Mouse (Mus musculus) stomach, embryonic 14.5 days (tissue): ENCODE measurements around the gene Gramd2. TPM values are rescaled to one million over a fixed set of nuclear protein-coding genes. Genes with fewer than 3 reads are reported as not detected.
A peak's percentile ranks its signal among the peaks of the same experiment; 100 is the strongest.

Experiments
- ATAC-seq: fragments of 200-750 bp; cut with Nextera tagmentation; 2 replicates; pipeline ENCODE4 v1.8.0; 2017; ENCODE audit warnings: low read depth, moderate TSS enrichment; ENCODE audit not compliant: insufficient number of reproducible peaks, insufficient read depth, low FRiP score
- H3K27ac ChIP-seq: fragments of 300-500 bp; sonication (generic); 2 replicates; pipeline ENCODE4 v1.5.1; 2014; ENCODE audit warnings: mild to moderate bottlenecking, low read length, moderate library complexity, mixed read lengths
- H3K27me3 ChIP-seq: fragments of 300-500 bp; sonication (generic); 2 replicates; pipeline ENCODE4 v1.6.1; 2014; ENCODE audit warnings: low read length, control low read depth, mixed read lengths; ENCODE audit not compliant: control insufficient read depth, insufficient read depth
- H3K36me3 ChIP-seq: fragments of 300-500 bp; sonication (generic); 2 replicates; pipeline ENCODE4 v1.6.1; 2014; ENCODE audit warnings: mild to moderate bottlenecking, control low read depth, low read length, moderate library complexity, mixed read lengths; ENCODE audit not compliant: control insufficient read depth, insufficient read depth
- H3K4me1 ChIP-seq: fragments of 300-500 bp; sonication (generic); 2 replicates; pipeline ENCODE4 v1.6.1; 2014; ENCODE audit warnings: low read length, control low read depth, mixed read lengths; ENCODE audit not compliant: control insufficient read depth, insufficient read depth
- H3K4me2 ChIP-seq: fragments of 300-500 bp; sonication (generic); replicated peaks from 2 replicates; pipeline ENCODE4 v1.6.1; 2014; ENCODE audit warnings: low read depth, low read length, control low read depth
- H3K4me3 ChIP-seq: fragments of 300-500 bp; sonication (generic); 2 replicates; pipeline ENCODE4 v1.5.1; 2014; ENCODE audit warnings: low read depth, low read length, control low read depth
- H3K9ac ChIP-seq: fragments of 300-500 bp; sonication (generic); replicated peaks from 2 replicates; pipeline ENCODE4 v1.6.1; 2014; ENCODE audit warnings: low read depth, mild to moderate bottlenecking, control low read depth, low read length, moderate library complexity, mixed read lengths
- H3K9me3 ChIP-seq: fragments of 300-500 bp; sonication (generic); 2 replicates; pipeline ENCODE4 v1.6.1; 2016; ENCODE audit warnings: low read depth, low read length, control low read depth; ENCODE audit not compliant: control insufficient read depth
- WGBS: fragments of 180-500 bp; shearing (Covaris S2); extraction: QIAGEN DNeasy Blood & Tissue Kit; methylation state at CpG from one replicate; pipeline ENCODE4 v1.1.7; 2014; 5-methylcytosine and 5-hydroxymethylcytosine counted together
- polyA plus RNA-seq: library from polyadenylated mRNA; unstranded; fragments of >200 nt; fragmentation: Nextera tagmentation; extraction: Ambion mirVana; gene quantifications from 2 replicates; pipeline ENCODE4 v1.2.1, GENCODE M21; 2014

Gene Gramd2
- polyA plus RNA-seq, 1 experiment from 2014 or later, result 1.5 TPM

- H3K27me3 ChIP-seq, result no peaks in the 10 kb centered on the region
These were observed 6.5 kb upstream of the Gramd2 start for GRCm38 (mm10) chr9:59673427-59673826.

DNA sequence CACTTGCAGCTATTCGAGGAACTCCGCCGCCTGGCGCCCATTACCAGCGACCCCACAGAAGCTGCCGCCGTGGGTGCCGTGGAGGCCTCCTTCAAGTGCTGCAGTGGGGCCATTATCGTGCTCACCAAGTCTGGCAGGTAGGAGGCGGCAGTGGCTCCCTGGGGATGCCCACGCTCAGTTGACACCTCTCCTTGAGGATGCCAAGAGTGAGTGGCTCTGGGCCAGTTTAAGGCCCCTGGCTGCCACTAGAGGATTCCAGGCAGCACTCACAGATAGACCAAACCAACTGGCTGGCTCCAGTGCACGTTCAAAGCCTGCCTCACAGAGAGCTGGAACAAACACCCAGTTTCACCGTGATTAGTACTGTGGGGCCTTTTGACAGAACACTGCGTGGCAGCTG lies 4.3 kb upstream of the Gramd2 start:
- ATAC-seq, result no peak
- Histone ChIP-seq H3K9ac (no peak overlapping the region), H3K4me2 (no peak overlapping the region), H3K4me3 (no peak overlapping the region), H3K4me1 (peaks cover 5% of the 10 kb centered on the region; the same call in 1 of the 2 replicates), H3K27me3 (no peaks in the 10 kb centered on the region), H3K9me3 (no peaks in the 10 kb centered on the region), H3K27ac (no peak overlapping the region), H3K36me3 (peaks cover 78% of the 10 kb centered on the region)
- 91% methylated on average over 14 of the region's 14 CpGs for WGBS

More at GRCm38 (mm10) chr9:59673427-59673826, 6.5 kb upstream of the Gramd2 start:
- Histone ChIP-seq H3K27ac (no peak overlapping the region), H3K9me3 (no peaks in the 10 kb centered on the region), H3K9ac (no peak overlapping the region), H3K4me1 (no peaks in the 10 kb centered on the region), H3K4me2 (no peak overlapping the region), H3K36me3 (peaks cover 97% of the 10 kb centered on the region), H3K4me3 (no peak overlapping the region)
- 43% methylated on average over 2 of the region's 2 CpGs for WGBS
- ATAC-seq, result no peak

GRCm38 (mm10) chr9:59678313-59678712 lies 1.6 kb upstream of the Gramd2 start:
- H3K36me3 ChIP-seq, result peaks cover 51% of the 10 kb centered on the region
- ATAC-seq, result no peak

GRCm38 (mm10) chr9:59680534-59680875 lies 561 bp downstream of the Gramd2 start:
- Histone ChIP-seq H3K4me3 (peak overlapping the region; percentile 30), H3K9ac (peak overlapping the region; percentile 4; the same call in 1 of the 2 replicates), H3K9me3 (no peaks in the 10 kb centered on the region), H3K36me3 (peaks cover 29% of the 10 kb centered on the region), H3K27me3 (0 out of 2 replicates have a peak, but pooled peaks cover 4% of the 10 kb centered on the region), H3K4me1 (peaks cover 8% of the 10 kb centered on the region; the same call in 1 of the 2 replicates), H3K4me2 (peak overlapping the region; percentile 58), H3K27ac (no peak overlapping the region)
- peak; percentile 38; the same call in 1 of the 2 replicates for ATAC-seq
- WGBS, result 14% methylated on average over 16 of the region's 16 CpGs

More at GRCm38 (mm10) chr9:59678313-59678712, 1.6 kb upstream of the Gramd2 start:
- 10% methylated on average over 1 of the region's 1 CpGs for WGBS
- H3K4me1 ChIP-seq, result peaks cover 8% of the 10 kb centered on the region; the same call in 1 of the 2 replicates
- H3K9ac ChIP-seq, result no peak overlapping the region
- H3K27ac ChIP-seq, result no peak overlapping the region
- no peaks in the 10 kb centered on the region for H3K9me3 ChIP-seq
- H3K4me2 ChIP-seq, result no peak overlapping the region
- 0 out of 2 replicates have a peak, but pooled peaks cover 4% of the 10 kb centered on the region for H3K27me3 ChIP-seq
- H3K4me3 ChIP-seq, result no peak overlapping the region

DNA sequence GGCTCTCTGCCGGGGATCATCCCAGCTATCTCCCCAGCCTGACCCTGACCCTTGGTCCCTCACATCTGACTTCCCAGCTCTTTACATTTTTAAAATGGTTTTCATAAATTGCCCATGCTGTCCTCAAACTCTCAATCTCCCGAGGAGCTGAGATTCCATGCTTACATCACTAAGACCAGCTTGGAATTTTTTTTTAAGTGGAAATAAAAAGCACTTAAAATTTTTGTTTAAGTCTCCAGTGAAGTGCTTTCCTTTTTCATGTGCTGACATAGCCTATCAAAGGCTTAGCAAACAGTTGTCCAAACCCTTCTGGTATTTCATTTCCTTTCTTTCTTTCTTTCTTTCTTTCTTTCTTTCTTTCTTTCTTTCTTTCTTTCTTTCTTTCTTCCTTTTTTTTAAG lies 4.1 kb downstream of the Gramd2 start:
- H3K4me1 ChIP-seq, result peaks cover 8% of the 10 kb centered on the region; the same call in 1 of the 2 replicates
- H3K9ac ChIP-seq, result no peak overlapping the region
- no peaks in the 10 kb centered on the region for H3K36me3 ChIP-seq
- no peak overlapping the region for H3K27ac ChIP-seq
- no peak for ATAC-seq
- WGBS, result 31% methylated on average over 2 of the region's 2 CpGs
- H3K4me2 ChIP-seq, result no peak overlapping the region
- 0 out of 2 replicates have a peak, but pooled peaks cover 4% of the 10 kb centered on the region for H3K27me3 ChIP-seq
- no peaks in the 10 kb centered on the region for H3K9me3 ChIP-seq
- no peak overlapping the region for H3K4me3 ChIP-seq

GRCm38 (mm10) chr9:59687416-59688046 lies 7.6 kb downstream of the Gramd2 start:
- no peak overlapping the region for H3K27ac ChIP-seq
- 32% methylated on average over 6 of the region's 6 CpGs for WGBS
- H3K4me2 ChIP-seq, result no peak overlapping the region
- H3K4me1 ChIP-seq, result peaks cover 9% of the 10 kb centered on the region; the same call in 1 of the 2 replicates
- no peaks in the 10 kb centered on the region for H3K27me3 ChIP-seq
- H3K4me3 ChIP-seq, result no peak overlapping the region
- no peak overlapping the region for H3K9ac ChIP-seq
- ATAC-seq, result no peak
- H3K9me3 ChIP-seq, result no peaks in the 10 kb centered on the region
- no peaks in the 10 kb centered on the region for H3K36me3 ChIP-seq

- no peaks in the 10 kb centered on the region for H3K27me3 ChIP-seq
- 0 out of 2 replicates have a peak overlapping the region, but pooled peaks have one; percentile 41 for H3K27ac ChIP-seq
- WGBS, result 3% methylated on average over 23 of the region's 23 CpGs
- H3K9me3 ChIP-seq, result no peaks in the 10 kb centered on the region
- peak overlapping the region; percentile 21 for H3K4me3 ChIP-seq
- H3K9ac ChIP-seq, result no peak overlapping the region
- peak; percentile 64 for ATAC-seq
- H3K4me1 ChIP-seq, result peaks cover 24% of the 10 kb centered on the region
- peak overlapping the region; percentile 53 for H3K4me2 ChIP-seq
- H3K36me3 ChIP-seq, result no peaks in the 10 kb centered on the region
These were observed 11.7 kb downstream of the Gramd2 start for GRCm38 (mm10) chr9:59691635-59692094.

DNA sequence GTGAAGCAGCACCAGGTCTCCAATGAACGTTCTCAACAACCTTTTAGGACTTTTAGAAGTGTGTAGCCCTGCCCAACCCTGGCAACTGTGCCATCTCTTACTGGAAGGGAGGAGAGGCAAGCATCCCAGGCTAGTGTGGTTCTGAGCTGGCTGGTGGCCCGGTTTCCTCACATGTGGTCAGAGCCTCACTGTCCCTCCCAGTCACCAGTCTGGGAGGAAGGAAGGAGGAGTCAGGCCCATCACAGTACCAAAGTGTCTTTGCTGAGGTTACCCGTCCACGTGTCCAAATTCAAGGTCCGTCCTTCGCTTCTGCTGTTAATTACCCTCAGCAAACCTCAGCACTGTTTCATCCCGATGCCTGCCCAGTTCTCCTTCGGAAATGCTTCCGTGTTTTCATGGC lies 12.2 kb downstream of the Gramd2 start:
- Histone ChIP-seq H3K4me2 (peak overlapping the region; percentile 53), H3K9me3 (no peaks in the 10 kb centered on the region), H3K4me3 (peak overlapping the region; percentile 21), H3K27ac (peak overlapping the region; percentile 41; the same call in 1 of the 2 replicates), H3K9ac (no peak overlapping the region), H3K4me1 (peaks cover 24% of the 10 kb centered on the region), H3K36me3 (no peaks in the 10 kb centered on the region), H3K27me3 (no peaks in the 10 kb centered on the region)
- 50% methylated on average over 9 of the region's 9 CpGs for WGBS
- ATAC-seq, result peak; percentile 38; the same call in 1 of the 2 replicates
